Mouse (Mus musculus): ENCODE data around the gene Hectd3.

Gene Hectd3

DNA sequence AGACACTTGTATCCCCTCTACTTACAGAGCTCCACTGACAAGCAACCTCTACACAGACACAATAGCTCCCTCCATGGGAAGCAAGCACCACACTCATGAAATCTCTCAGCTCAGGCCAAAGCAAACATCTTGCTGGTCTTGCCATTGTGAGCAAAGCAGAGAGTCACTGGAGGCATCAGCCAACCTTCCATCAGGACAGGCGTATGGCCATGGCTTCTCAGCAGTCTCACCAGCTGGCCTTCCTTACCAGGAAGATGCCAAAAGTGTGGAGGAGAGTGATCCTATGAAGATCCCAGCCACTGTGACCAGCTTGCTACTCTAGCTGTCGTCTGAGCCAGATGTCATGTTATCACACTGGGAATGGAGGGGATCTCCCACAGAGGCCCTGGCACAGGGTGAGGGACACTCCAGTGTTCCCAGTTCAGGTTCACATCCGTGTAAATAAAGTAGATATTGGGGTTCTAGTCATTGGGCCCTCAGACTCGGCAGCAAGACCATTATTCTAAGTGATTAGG lies 19.8 kb downstream of the Hectd3 start:
- DNase-seq (ENCODE audit: low read depth, low spot score): no peak

DNA sequence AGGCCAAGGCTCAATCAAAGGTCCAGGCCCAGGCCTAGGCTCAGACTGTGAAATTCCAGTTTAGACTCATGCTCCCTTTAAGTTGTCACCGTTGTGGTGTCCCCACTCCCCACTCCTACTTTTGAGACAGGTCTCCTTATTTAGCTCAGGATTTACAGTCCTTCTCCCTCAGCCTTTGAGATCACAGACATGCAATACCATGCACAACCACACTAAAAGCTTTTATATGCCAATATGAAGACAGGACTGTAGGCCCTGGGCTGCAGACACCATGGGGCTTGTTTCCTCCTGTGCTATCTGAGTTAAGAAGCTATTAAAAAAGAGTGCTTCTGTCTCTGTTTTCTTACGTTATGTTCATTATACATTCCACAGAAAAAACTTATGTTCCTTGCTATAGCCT lies 22.6 kb downstream of the Hectd3 start:
- DNase-seq (ENCODE audit: low read depth, low spot score): peak; percentile 48

DNA sequence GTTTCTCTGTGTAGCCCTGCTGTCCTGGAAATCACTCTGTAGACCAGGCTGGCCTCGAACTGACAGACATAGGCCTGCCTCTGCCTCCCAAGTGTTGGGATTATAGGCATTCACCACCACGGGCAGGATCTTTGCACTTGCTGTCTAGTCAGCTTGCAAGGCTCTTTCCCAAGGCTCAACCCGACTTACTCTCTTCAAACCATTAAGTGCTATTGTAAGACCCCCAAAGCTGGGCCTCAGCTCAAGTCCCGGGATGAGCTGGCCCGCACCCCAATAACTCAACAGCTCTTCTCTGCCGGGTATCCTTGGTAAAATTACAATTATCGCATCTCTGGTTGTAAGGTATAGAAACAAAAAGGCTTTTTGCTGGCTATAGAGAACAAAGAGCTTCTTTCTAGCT lies 23.2 kb downstream of the Hectd3 start:
- DNase-seq (ENCODE audit: low read depth, low spot score): no peak

DNA sequence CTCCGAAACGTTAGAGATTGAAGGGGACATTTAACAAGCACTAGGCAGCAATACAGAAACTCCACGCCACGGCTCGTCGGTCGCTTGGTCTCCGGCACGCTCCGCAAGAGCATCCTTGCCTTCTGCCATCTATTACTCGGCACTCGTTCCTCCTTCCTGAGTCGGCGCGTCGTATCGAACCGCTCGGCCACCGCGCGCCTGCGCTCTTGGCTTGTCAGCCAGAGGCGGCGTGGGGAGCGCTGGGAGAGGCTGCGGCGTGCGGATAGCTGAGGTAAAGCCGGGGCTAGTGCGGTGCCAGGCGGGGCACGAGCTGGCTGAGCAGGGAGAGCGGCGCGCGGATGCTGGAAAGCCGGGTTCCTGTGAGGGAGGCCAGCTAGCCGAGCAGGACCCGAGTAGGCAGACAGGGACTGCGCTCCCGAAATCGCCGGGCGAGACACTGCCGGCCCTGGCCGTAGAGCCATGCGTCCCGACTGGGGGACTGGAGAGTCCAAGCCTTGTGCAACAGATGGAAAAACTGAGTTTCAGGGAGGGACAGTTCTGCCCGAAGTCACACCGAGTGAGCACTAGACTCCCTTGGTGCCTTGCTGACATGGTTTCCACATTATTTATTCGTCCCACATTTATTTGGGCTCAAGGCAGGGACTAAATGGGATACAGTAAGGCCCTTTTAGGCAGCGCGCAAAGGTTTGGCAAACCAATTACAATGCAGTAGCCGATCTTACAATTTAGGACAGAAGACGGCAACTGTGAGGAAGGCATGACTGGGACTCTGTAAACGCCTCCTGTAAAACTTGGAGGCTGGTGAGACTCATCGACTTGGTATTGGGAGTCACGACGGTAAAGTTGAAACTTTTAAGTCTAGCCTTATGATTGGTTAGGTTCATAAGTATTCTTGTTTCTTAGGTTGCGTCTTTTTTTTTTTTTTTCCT lies 24.4 kb downstream of the Hectd3 start, which contains the start of gene Eif2b3:
TSS of gene Eif2b3 (plus strand) at position 197 of the 929 bp plus-strand sequence.
- peak; percentile 90 for DNase-seq (ENCODE audit: low read depth, low spot score)

DNA sequence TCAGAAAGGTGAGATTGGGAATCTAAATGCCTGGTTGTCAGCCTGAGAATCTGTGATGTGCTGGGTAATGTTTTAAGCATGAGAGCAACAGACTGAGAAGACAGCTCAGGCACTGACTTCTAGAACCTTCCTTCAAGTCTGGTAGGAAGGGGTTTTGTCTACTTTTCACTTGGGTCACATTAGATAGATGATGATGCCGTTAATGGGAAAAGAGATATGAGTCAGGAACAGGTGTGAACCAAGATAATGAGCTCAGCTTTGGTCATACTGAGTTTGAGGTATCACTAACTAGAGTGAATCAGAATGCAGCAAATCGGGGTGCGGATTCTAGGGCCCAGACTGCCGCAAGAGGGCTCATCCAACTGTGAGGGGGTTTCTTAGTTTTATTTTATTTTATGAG lies 28.4 kb downstream of the Hectd3 start:
- no peak for DNase-seq (ENCODE audit: low read depth, low spot score)

DNA sequence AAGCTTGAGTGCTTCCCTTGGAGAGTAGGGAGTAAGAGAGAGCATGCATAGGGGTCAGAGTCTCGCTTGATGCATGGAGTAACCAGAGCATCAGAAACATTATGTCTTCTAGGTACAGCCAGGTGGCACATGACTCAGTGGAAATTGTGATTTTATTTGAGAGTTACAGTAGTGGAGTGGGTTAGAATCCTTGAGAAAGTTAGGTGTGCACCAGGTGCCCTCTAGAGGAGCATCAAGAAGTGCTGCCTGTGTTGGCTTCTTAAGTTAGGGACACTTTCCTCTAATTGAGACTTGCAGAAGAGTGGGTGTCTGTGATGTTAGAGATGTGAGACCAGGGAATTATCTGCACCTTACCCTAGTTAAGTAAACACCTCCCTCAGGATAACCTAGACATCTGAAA lies 36.0 kb downstream of the Hectd3 start:
- peak; percentile 8 for DNase-seq (ENCODE audit: low read depth, low spot score)

DNA sequence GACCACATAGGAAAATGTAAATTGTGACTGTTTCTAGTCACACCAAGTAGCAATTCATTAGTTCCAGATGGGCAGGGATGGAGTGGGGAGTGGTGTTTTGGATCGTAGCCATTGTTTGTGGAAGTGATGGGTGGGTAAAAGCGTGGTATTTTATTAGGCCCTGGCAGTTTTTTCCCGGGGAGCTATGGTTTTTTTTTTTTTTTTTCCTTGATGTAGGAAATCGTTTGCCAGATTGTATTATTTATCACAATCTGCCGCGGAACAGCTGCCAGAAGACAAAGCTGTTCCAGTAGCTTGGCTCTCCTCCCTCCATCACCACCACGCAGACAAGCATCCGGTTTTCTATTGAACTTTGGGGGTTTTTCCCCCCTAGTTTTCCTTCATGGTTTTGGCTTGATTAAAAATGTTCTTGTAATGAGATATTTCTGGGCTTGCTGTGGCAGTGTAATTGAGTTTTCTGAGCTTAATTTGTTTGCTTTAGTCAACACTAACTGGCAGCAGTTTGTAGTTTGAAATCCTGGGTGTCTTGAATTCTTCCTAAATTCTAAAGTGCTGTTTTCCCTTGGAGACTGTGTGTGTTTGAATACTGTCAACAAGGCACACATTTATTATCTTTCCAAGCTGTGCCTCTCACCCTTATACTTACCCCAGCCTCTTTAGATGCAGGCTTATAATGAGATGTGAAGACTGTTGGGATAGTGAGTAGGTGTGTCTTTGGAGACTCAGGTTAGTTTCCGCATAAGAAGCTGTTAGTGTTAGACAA lies 45.0 kb downstream of the Hectd3 start:
- DNase-seq (ENCODE audit: low read depth, low spot score): peak; percentile 33

DNA sequence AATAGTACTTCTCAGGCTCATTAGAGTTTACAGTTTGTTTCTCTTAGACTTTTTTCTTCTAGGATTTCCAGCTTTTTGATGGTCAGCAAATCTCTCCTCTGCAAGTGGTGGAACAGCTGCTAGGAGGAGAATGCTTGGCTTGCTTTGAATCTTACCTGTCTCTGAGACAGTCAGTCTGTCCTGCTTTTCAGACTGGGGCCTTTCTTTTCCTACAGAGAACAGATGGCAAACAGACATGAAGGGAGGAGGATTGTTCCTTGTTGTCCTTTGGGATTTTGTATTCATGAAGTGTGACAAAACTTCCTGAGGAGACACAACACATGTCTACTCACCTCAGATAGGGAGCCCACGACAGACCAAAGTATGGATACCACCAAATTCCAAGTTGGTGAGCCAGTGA lies 45.7 kb downstream of the Hectd3 start:
- DNase-seq (ENCODE audit: low read depth, low spot score): no peak

DNA sequence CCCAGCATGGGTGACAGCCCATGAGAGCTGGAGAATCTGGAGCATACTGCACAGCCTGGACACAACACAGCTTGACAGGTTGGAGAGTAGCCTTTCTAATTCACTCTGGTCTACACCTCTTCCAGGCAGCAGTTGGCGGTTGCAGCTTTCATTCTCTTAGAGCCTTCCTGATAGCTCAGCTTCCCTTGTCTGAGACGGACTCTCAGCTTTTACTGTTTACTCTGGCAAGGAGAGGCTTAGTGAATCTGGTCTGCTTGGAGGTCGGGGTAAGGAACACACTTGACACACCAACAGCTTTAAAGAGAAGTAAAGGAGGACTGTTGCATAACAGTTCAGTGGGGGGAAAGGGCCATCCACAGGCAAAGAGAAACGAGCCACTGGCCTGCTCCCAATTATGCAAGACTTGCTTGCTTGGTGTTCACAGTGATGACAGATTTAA lies 46.2 kb downstream of the Hectd3 start:
- peak; percentile 12 for DNase-seq (ENCODE audit: low read depth, low spot score)

DNA sequence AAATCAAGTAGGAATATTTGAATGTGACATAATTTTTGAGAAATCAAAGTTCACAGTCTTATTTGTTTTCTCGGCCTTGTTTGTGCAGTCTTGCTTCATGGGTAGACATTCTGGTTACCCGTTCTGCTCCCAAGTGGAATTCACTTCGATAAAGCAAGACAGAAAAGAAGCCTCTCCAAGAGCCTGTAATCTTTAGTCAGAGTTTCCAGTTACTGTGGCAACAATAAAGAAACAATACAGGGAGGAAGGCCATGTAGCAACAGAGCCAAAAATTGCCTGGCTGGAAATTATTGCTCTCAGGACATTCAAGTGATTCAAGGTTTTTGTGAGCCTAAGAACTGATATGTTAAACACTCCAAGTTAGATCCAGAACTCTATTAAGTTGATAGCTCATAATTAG lies 53.7 kb downstream of the Hectd3 start:
- DNase-seq (ENCODE audit: low read depth, low spot score): no peak

DNA sequence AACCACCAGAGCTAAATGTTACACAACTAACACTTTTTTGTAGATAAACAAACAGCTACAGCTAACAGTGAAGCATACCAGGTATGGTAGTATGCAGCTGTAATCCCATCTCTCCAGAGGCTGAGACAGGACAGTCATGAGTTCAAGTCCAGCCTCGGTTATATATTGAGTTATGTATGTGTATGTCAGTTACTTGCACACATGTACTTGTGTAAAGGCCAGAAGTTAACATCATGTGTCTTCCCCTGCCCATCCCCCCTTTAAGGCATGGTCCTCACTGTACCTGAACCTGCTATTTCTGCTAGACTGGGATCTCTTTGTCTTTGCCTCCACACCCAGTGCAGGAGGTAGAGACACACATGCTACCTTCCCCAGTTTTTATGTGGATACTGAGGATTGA lies 54.4 kb downstream of the Hectd3 start:
- DNase-seq (ENCODE audit: low read depth, low spot score): no peak

DNA sequence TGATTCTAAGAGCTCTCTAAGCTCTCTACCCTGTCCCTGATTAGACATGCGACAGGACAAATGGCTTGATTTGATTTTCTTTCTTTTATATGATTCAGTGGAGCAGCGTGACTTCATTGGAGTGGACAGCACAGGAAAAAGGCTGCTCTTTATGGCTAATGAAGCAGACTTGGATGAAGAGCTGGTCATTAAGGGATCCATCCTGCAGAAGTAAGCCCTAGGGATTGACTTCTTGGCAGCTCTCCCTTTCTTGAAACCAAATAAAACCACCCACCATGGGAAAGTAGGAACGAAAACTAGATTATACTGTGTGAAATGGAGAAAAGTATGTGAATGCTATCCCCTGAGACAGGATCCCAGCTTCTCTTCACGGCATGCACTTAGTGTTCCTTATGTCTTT lies 57.5 kb downstream of the Hectd3 start:
- DNase-seq (ENCODE audit: low read depth, low spot score): no peak

DNA sequence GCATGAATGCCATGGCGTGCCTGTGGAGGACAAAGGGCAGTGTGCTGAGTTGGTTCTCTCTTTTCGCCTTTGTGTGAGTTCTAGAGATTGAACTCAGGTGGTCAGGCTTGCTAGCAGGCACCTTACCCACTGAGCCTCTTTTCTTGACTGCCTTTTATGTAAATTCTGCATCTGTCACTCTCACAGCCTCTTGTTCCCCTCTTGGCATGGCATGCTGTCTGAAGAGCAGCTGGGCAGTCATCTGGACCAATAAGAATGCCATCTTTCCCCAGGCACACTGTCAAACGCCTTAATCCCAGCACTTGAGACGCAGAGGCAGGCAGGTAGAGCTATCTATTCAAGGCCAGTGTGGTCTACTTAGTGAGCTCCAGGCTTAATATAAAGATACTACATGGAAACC lies 58.8 kb downstream of the Hectd3 start:
- no peak for DNase-seq (ENCODE audit: low read depth, low spot score)
